Mouse (Mus musculus) liver, postnatal 0 days (tissue): Measurements from ENCODE around the gene Cask.

ENCODE experiments used
- CTCF ChIP-seq: sonication (generic); IDR thresholded peaks from 2 replicates; pipeline ENCODE4 v1.5.1; 2016; ENCODE audit warnings: antibody characterized with exemption, low read depth
- EP300 ChIP-seq: IDR thresholded peaks from 2 replicates; pipeline ENCODE4 v1.6.1; 2016; ENCODE audit warnings: antibody characterized with exemption, low read depth, mild to moderate bottlenecking

- TF ChIP-seq CTCF (no peak), EP300 (no peak)
Observed at GRCm38 (mm10) chrX:13574298-13574697, 276.9 kb downstream of the Cask start.
